Mouse (Mus musculus) limb, embryonic 10.5 days (tissue): Measurements from ENCODE around the gene Myom1. TPM values are rescaled to one million over a fixed set of nuclear protein-coding genes. Genes with fewer than 3 reads are reported as not detected.

Experiments
- DNase-seq: peaks from one replicate; pipeline ENCODE4 v3.0.0-alpha.2; 2017; ENCODE audit warnings: low spot score
- H3K27ac ChIP-seq: fragments of 300-500 bp; sonication (generic); 2 replicates; pipeline ENCODE4 v1.5.1; 2016; ENCODE audit warnings: mild to moderate bottlenecking
- H3K27me3 ChIP-seq: fragments of 300-500 bp; sonication (generic); 2 replicates; pipeline ENCODE4 v1.6.1; 2016; ENCODE audit warnings: low read depth, mild to moderate bottlenecking; ENCODE audit not compliant: poor library complexity, severe bottlenecking
- H3K36me3 ChIP-seq: fragments of 300-500 bp; sonication (generic); 2 replicates; pipeline ENCODE4 v1.6.1; 2016; ENCODE audit warnings: mild to moderate bottlenecking, moderate library complexity
- H3K4me1 ChIP-seq: fragments of 300-500 bp; sonication (generic); 2 replicates; pipeline ENCODE4 v1.6.1; 2016
- H3K4me3 ChIP-seq: fragments of 300-500 bp; sonication (generic); 2 replicates; pipeline ENCODE4 v1.5.1; 2016; ENCODE audit warnings: mild to moderate bottlenecking, moderate library complexity
- H3K9me3 ChIP-seq: fragments of 300-500 bp; sonication (generic); replicated peaks from 2 replicates; pipeline ENCODE4 v1.6.1; 2016; ENCODE audit warnings: mild to moderate bottlenecking
- WGBS: fragments of 180-500 bp; shearing (Covaris S2); methylation state at CpG from one replicate; pipeline ENCODE4 v1.1.7; 2016; 5-methylcytosine and 5-hydroxymethylcytosine counted together
- polyA plus RNA-seq: library from polyadenylated mRNA; unstranded; fragments of >200 nt; fragmentation: Nextera tagmentation; extraction: Ambion mirVana; gene quantifications from 2 replicates; pipeline ENCODE4 v1.2.1, GENCODE M21; 2016

Myom1 gene
- polyA plus RNA-seq, 1 experiment from 2014 or later = 4.2 TPM

DNA sequence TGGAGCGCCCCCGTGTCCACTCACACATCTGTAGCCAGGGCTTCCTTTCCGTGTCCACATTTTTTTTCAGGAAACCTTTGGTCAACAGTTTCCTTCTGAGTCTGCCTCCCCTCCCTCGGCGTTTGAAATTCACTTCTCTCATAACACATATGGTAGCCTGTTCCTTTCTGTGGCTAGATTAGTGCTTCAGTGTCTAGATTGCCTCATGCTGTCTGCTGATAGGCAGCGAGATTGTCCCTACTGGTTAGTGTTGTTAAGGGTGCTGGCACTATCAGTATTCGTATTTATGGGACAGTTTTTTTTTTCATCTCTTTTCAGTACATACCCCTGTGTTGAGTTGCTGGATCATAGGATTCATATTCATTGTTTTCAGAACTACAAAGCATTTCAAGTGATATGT, 54.0 kb downstream of the Myom1 start:
- no peaks in the 10 kb centered on the region for H3K36me3 ChIP-seq
- peaks cover 4% of the 10 kb centered on the region for H3K4me1 ChIP-seq
- DNase-seq = no peak
- H3K4me3 ChIP-seq = no peak overlapping the region
- no peaks in the 10 kb centered on the region for H3K9me3 ChIP-seq
- WGBS = 83% methylated on average over 7 of the region's 7 CpGs
- no peak overlapping the region for H3K27ac ChIP-seq
- no peaks in the 10 kb centered on the region for H3K27me3 ChIP-seq

DNA sequence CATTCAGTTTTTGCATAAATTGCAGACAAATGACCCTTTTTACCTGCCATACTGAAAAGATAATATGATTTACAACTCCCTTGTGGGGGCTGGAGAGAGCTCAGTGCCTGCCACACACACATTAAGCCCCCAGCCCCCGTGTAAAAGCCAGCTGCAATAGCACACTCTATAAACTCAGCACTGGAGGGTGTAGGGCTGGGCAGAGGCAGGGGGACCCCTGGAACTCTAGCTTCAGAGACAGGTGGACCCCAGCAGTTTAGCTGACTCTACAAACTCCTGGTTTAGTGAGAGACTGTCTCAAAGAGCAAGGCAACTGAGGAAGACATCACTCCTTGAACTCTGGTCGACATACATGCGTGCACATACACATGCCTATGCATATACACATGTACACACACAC, 55.3 kb downstream of the Myom1 start:
- Histone ChIP-seq H3K36me3 (no peaks in the 10 kb centered on the region), H3K27ac (no peak overlapping the region), H3K9me3 (no peaks in the 10 kb centered on the region), H3K4me1 (peaks cover 4% of the 10 kb centered on the region), H3K27me3 (no peaks in the 10 kb centered on the region), H3K4me3 (no peak overlapping the region)
- 85% methylated on average over 3 of the region's 3 CpGs for WGBS
- DNase-seq = no peak

DNA sequence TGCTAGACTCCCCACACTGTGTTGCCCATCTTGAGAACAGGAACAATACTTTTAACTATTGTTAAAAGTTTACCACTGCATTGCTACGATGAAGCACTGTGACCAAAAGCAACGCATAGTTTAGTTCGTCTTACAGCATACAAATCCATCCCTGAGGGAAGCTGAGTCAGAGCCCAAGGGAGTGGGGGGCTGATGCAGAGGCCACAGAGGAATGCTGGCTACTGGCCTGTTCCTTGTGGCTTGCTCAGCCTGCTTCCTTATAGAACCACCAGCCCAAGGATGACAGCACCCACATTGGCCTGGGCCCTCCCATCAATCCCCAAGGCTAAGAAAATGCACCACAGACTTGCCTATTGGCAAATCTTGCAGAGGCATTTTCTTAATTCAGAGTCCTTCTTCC, 56.8 kb downstream of the Myom1 start:
- Histone ChIP-seq H3K9me3 (no peaks in the 10 kb centered on the region), H3K4me1 (peaks cover 4% of the 10 kb centered on the region), H3K4me3 (no peak overlapping the region), H3K27ac (no peak overlapping the region), H3K27me3 (no peaks in the 10 kb centered on the region), H3K36me3 (no peaks in the 10 kb centered on the region)
- WGBS = 91% methylated on average over 3 of the region's 3 CpGs
- DNase-seq = no peak

- Histone ChIP-seq H3K4me3 (no peak overlapping the region), H3K4me1 (peaks cover 4% of the 10 kb centered on the region), H3K27ac (no peak overlapping the region), H3K27me3 (no peaks in the 10 kb centered on the region), H3K9me3 (no peaks in the 10 kb centered on the region), H3K36me3 (no peaks in the 10 kb centered on the region)
- WGBS = 85% methylated on average over 5 of the region's 5 CpGs
- DNase-seq = no peak
Measured at GRCm38 (mm10) chr17:71062049-71062560, 59.7 kb downstream of the Myom1 start.

DNA sequence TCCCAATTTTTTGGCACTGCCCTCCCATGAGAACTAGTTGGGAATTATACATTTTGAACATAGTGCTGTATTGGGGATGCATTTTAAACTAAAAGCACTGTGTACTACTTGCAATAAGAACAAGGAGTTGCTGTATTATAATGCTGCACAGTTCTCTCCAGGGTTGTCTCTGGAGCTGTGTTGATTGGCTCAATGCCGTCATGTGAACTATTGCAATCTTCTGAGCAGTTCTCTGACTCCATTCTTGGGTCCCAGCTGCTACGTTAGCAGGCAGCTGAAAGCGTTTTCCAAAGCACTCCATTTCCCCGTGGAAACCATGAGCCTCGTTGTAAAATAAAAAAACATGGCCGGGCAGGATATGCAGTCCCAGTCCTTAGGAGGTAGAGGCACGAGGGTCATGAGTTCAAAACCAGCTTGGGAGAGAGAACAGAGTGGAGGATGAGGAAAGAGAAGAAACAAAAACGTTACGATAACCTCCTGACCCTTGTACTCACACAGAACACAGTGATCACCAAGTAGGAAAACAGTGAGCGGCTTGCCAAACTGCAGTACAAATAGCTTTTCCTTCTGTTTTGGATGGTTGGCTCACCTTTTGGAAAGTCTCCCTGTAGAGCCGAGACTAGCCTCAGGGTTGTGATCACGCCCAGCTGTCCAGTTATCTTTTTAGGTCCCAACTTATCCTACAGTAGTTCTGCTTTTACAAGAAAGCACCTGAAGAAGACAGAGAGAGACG, 60.6 kb downstream of the Myom1 start:
- no peak overlapping the region for H3K4me3 ChIP-seq
- H3K27me3 ChIP-seq = no peaks in the 10 kb centered on the region
- H3K9me3 ChIP-seq = no peaks in the 10 kb centered on the region
- H3K36me3 ChIP-seq = no peaks in the 10 kb centered on the region
- DNase-seq = no peak
- H3K27ac ChIP-seq = no peak overlapping the region
- WGBS = 81% methylated on average over 13 of the region's 13 CpGs
- no peaks in the 10 kb centered on the region for H3K4me1 ChIP-seq

DNA sequence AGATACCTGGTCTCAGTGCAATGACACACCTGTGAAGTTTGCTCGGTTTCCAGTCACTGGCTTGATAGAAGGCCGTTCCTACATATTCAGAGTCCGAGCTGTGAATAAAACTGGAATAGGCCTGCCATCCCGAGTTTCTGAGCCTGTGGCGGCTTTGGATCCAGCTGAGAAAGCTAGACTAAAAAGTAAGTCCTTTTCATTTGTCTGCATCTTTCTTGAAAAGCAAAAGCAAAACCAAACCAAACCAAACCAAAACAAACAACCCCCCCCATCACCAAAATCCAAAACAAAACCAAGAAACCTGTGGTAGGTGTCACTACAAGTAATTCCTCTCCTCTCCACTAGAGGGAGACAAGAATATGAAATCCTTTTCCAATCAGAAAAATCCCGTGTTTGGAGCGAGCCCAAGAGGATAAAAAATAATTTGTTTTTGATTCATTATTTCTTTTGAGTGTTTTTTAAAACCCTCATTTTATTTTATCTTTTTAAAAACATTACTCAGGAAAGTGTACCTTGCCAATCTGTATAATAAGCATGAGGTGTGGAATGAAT, 62.1 kb downstream of the Myom1 start:
- no peak overlapping the region for H3K4me3 ChIP-seq
- no peaks in the 10 kb centered on the region for H3K4me1 ChIP-seq
- 70% methylated on average over 7 of the region's 7 CpGs for WGBS
- H3K27me3 ChIP-seq = no peaks in the 10 kb centered on the region
- no peak for DNase-seq
- no peaks in the 10 kb centered on the region for H3K9me3 ChIP-seq
- H3K27ac ChIP-seq = no peak overlapping the region
- H3K36me3 ChIP-seq = no peaks in the 10 kb centered on the region

GRCm38 (mm10) chr17:71065127-71065526, 62.7 kb downstream of the Myom1 start:
- DNase-seq = no peak
- H3K27ac ChIP-seq = no peak overlapping the region
- H3K9me3 ChIP-seq = no peaks in the 10 kb centered on the region
- WGBS = 80% methylated on average over 6 of the region's 6 CpGs
- no peaks in the 10 kb centered on the region for H3K36me3 ChIP-seq
- H3K4me3 ChIP-seq = no peak overlapping the region
- no peaks in the 10 kb centered on the region for H3K27me3 ChIP-seq
- H3K4me1 ChIP-seq = no peaks in the 10 kb centered on the region

GRCm38 (mm10) chr17:71069176-71069575, 66.7 kb downstream of the Myom1 start:
- WGBS = 82% methylated on average over 9 of the region's 9 CpGs
- DNase-seq = no peak
- H3K4me3 ChIP-seq = no peak overlapping the region
- no peaks in the 10 kb centered on the region for H3K9me3 ChIP-seq
- H3K36me3 ChIP-seq = no peaks in the 10 kb centered on the region
- H3K27ac ChIP-seq = no peak overlapping the region
- no peaks in the 10 kb centered on the region for H3K27me3 ChIP-seq
- H3K4me1 ChIP-seq = no peaks in the 10 kb centered on the region

- no peak for DNase-seq
- Histone ChIP-seq H3K36me3 (no peaks in the 10 kb centered on the region), H3K9me3 (no peaks in the 10 kb centered on the region), H3K27me3 (no peaks in the 10 kb centered on the region), H3K4me1 (no peaks in the 10 kb centered on the region), H3K4me3 (no peak overlapping the region), H3K27ac (no peak overlapping the region)
- 94% methylated on average over 10 of the region's 10 CpGs for WGBS
Measured at GRCm38 (mm10) chr17:71071958-71072357, 69.5 kb downstream of the Myom1 start.

DNA sequence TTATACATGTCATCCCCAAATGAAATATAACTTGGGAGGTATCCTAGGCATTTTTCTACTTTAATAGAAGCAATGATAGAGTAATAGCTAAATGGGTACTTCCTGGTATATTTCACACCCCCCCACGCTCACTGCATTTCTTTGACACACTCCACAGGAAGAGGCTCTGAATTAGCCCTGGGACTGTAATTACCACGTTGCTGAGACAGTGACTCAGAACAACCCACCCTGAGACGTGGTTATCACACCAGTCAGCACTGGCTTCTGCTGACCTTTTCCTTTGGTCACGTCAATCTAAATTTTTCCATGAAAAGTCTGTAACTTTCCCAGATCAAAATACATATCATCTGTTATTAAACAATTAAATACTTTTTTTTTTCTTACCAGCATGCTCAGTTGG, 72.0 kb downstream of the Myom1 start:
- Histone ChIP-seq H3K9me3 (no peaks in the 10 kb centered on the region), H3K27ac (no peak overlapping the region), H3K4me1 (no peaks in the 10 kb centered on the region), H3K36me3 (no peaks in the 10 kb centered on the region), H3K27me3 (no peaks in the 10 kb centered on the region), H3K4me3 (no peak overlapping the region)
- no peak for DNase-seq
- 49% methylated on average over 4 of the region's 4 CpGs for WGBS

GRCm38 (mm10) chr17:71081986-71082385, 79.6 kb downstream of the Myom1 start:
- Histone ChIP-seq H3K27ac (no peak overlapping the region), H3K4me1 (no peaks in the 10 kb centered on the region), H3K9me3 (no peaks in the 10 kb centered on the region), H3K36me3 (no peaks in the 10 kb centered on the region), H3K27me3 (no peaks in the 10 kb centered on the region), H3K4me3 (no peak overlapping the region)
- no peak for DNase-seq
- WGBS = 64% methylated on average over 7 of the region's 7 CpGs

- Histone ChIP-seq H3K36me3 (no peaks in the 10 kb centered on the region), H3K4me3 (no peak overlapping the region), H3K27ac (no peak overlapping the region), H3K27me3 (no peaks in the 10 kb centered on the region), H3K4me1 (peaks cover 4% of the 10 kb centered on the region; the same call in 1 of the 2 replicates), H3K9me3 (no peaks in the 10 kb centered on the region)
- 92% methylated on average over 4 of the region's 4 CpGs for WGBS
- no peak for DNase-seq
Measured at GRCm38 (mm10) chr17:71086969-71087368, 84.5 kb downstream of the Myom1 start.

DNA sequence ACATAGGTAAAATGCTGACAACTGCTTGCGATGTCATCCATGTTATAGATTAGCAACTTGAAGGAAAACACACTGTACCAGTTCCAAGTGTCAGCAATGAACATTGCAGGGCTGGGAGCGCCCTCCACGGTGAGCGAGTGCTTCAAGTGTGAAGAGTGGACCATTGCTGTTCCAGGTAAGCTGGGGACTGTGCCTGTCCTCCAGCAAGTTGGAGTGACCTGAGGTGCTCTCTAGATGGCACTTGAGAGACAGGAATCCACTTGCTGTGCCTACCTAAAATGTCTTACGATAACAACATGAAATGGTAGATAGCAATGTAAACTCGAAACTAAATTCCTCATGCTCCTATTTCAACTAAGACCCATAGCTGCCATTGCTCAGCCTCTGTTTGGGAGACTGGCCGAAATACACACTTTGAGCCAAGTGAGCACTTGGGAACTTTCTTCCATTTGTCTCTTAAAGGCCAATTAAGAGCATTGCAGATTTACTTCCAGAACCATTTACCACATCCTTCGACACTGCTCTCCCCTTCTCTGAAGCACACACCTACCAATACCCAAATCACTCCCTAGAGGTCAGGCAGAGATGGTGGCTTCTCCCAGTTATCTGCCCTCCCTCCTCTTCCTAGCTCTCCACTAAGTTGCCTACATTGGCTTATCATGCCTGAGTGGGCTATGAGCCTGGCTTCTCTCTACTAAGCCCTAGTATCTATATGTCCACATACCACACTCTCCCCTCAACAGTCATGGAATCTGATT, 85.1 kb downstream of the Myom1 start:
- WGBS = 95% methylated on average over 8 of the region's 8 CpGs
- no peak overlapping the region for H3K27ac ChIP-seq
- no peak for DNase-seq
- H3K9me3 ChIP-seq = no peaks in the 10 kb centered on the region
- peaks cover 4% of the 10 kb centered on the region; the same call in 1 of the 2 replicates for H3K4me1 ChIP-seq
- H3K36me3 ChIP-seq = no peaks in the 10 kb centered on the region
- H3K4me3 ChIP-seq = no peak overlapping the region
- H3K27me3 ChIP-seq = no peaks in the 10 kb centered on the region
